Mouse (Mus musculus): ENCODE data around the gene Asnsd1.
A peak's percentile ranks its signal among the peaks of the same experiment; 100 is the strongest.
"Not testable (repeated sequence)": the region's sequence is repeated elsewhere in the genome, so short reads cannot be mapped to it uniquely, and the experiment has no call there.

Asnsd1 gene

DNA sequence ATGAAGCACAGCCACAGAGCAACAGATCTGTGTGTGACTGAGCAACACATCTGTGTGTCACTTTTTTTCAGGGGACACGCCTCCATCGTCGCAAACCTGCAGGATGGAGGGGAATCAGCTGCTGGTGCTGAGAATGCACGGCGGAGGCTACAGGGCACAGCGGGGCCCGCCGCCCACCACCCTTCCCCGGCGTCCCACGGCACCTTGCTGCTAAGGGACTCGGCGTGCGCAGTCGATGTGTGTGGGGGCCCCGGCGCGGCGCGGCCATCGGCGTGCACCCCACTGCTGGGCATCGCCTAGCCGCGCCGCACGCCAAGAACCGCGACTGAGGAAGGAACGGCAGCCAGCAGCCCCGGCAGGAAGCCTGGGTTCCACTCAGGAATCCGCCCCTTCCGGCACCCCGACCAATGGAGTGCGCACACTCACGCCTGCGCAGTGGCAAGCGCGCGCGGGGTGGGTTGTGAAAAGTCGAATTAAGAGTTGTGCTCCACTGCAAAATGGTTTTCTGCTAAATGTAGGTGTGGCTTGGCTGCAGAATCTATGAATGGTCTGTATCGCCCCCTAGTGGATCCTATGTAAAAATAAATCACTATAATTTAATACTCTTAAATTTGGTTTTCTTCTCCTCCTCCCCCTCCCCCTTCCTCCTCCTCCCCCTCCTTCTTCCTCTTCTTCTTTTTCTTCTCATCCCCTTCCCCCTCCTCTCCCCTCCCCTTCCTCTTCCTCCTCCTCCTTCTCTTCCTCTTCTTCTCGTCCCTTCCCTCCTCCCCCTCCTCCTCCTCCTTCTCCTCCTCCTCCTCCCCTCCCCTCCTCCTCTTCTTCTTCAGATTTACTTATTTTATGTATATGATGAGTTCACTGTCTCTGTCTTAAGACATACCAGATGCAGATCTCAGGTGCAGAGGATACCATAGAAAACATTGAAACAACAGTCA lies at the start of gene Asnsd1, which contains the start of the genes Asdurf and Gm28551:
TSS of gene Asnsd1 (minus strand) at position 426 of the 935 bp plus-strand sequence.
TSS of gene Asdurf (minus strand) at position 293 of the 935 bp plus-strand sequence.
TSS of gene Gm28551 (minus strand) at position 341 of the 935 bp plus-strand sequence.
- DNase-seq, result peak; percentile 97 to 98

DNA sequence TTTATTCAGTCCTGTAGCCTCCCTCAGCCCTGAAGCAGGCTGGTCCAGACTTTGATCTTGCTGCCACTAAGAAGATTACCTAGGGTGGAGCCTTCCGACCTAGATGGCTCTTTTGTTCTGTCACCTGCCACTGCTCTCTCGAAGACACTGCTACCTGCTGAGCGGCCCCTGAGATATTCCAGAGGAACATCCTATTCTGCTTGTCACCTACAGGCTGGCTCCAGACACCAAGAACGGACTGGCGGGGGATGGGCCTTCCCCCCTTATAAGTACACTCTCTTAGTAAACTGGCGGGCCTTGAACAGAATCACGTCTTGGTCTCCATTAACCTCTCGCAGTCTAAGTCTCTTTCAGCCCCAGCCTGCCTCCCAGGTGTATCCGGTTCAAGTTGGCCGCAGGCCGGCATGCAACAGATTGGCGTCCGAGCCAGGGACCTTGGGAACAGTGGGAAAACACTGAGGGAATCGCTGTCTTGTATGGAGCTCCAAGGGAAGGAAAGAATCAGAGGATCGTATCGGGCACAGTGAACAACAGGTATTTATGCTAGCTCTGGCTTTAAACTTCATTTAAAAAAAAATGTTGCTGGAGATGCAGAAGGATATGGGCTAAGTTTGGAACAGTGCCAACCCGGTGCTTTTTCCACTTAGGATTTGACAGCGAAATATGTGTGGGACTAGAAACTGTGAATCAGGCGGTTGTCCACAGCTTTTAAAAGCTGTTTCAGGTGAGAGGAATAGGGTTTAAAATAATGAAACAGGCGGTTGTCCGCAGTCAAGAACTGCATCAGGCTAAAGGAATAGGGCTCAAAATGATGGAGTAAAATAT lies 41.6 kb upstream of the Asnsd1 start:
- peak; percentile 31 to 50 for DNase-seq

DNA sequence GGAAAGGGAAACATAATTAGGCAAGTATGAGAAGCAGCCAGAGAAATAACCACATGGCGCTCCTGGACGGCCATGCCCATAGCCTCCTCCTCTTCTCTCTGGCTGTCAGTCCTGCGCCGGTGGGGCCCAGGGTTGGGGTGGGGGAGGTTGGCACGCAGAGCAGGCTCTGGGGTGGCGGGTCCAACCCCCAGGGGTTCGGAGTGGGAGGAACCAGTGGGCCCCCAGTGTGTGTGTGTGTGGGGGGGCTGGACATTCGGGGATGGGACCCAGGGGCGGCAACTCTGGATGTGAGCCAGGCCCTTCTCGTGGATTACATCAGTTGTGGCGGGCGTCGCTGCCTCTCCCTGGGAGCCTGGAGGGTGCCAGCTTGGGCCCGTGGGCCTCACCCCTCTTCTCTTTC lies 36.2 kb upstream of the Asnsd1 start:
- DNase-seq, result peak; percentile 3 to 20

DNA sequence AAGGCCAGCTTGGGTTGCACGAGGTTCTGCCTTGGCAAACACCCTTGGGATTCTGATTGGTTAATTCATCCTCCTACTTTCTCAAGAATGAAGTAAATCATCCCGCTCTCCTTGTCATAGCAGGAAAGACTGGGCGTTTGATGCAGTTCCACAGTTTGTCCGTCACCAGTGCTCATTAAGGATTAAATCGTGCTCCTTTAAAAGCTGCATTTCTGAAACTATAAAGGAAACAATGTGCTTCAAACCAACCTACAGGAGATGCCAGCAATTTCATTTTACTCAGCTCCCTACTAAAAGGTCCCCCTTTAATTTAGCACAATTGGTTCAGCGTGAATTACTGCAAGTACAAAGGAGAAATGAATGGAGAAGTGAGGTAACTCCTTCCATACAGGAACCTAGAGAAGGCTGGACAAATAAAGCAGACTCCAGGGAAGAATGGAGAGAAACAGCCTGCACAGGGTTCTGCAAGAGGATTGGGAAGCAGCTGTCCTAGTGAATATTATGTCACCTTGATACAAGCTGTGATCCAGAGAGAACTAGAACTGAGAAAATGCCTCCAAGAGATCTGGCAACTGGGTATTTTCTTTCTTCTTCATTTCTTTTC lies 31.6 kb upstream of the Asnsd1 start:
- DNase-seq, result no peak

DNA sequence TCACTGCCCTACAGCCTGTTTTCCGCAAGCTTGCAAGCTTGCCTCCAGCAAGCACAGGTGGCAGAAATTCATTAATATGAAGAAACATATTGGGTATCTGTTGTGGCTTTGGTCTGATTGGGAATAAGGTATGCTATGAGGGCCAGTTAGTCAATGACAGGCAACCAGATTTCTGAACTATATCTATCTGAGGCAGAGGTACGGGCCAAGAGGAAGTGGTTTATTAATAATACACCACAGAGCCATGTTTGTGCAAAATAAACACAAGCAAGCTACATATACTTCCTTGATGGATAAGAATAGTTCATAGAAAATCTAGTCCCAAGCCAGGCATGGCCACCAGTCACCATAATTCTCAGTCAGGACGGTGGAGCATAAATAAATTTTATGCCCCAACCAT lies 25.2 kb upstream of the Asnsd1 start:
- no peak for DNase-seq

DNA sequence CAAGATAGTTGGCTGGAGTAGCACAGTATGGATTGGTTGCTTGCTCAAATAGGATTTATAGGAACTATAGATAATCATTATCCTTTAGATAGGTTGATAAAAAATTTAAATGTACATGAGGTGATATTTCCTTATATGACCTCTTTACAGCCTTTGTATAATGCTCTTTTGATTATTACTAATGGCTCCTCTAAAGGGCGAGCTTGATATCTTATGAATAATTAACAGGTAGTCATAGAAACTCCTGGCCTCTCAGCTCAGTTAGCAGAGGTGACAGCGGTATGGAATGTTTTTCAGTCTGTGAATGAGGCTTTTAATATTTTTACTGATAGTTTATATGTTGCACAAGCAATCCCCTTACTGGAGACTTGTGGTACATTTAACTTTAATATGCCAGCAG lies 23.4 kb upstream of the Asnsd1 start:
- not testable (repeated sequence) for DNase-seq

DNA sequence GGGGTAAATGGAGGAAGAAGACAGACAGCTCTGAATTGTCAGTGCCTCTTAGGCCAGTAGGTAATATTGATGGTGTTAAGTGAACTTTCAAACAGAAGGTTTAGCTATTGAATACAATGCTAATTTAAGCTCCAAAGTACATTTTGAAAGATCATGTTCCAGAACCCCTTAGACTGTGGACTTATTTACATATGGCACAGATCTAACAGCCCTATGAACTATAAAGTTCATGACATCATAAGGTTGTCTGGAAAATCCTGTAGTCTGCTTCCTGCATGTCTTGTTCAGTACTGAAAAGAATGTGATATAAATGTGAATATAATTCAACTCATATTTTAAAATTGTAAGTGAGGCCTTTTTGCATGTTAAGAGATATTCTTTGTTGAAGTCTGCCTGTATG lies 6.4 kb upstream of the Asnsd1 start:
- no peak for DNase-seq

DNA sequence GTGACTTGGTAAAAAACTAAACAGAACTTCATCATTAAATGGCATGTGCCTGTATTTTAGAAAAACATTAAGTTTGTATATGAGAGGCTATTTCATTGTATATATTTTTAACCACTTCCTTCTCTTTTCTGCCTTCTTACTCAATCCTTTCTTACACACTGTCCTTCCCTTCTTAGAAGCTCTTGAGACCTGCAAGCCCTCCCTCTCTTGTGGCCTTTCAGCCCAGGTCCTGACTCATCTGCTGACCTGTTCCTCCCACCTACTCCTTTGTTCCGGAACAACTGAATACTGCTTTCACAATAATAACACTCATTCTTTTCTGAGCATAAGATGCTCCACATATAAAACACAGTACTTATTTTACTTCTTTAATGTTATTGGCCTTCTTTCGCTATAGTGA lies 11.5 kb downstream of the Asnsd1 start:
- no peak for DNase-seq

DNA sequence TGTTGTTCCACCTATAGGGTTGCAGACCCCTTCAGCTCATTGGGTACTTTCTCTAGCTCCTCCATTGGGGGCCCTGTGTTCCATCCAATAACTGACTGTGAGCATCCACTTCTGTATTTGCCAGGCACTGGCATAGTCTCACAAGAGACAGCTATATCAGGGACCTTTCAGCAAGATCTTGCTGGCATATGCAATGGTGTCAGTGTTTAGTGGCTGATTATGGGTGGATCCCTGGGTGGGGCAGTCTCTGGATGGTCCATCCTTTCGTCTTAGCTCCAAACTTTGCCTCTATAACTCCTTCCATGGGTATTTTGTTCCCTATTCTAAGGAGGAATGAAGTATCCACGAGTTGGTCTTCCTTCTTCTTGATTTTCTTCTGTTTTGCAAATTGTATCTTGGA lies 15.1 kb downstream of the Asnsd1 start:
- not testable (repeated sequence) for DNase-seq

DNA sequence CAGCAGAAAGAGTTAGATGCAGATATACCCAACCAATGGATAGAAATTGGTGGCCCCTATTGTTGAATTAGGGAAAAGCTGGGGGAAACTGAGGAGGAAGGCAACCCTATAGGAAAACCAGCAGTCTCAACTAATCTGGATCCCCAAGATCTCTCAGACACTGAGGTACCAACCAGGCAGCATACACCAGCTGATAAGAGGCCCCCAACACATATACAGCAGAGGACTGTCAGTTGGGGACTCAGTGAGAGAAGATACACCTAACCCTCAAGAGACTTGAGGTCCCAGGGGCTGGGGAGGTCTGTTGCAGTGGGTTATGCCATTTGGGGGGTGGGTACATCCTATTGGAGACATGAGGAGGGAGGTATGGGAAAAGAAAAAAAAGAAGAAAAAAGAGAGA lies 17.1 kb downstream of the Asnsd1 start:
- no peak for DNase-seq

DNA sequence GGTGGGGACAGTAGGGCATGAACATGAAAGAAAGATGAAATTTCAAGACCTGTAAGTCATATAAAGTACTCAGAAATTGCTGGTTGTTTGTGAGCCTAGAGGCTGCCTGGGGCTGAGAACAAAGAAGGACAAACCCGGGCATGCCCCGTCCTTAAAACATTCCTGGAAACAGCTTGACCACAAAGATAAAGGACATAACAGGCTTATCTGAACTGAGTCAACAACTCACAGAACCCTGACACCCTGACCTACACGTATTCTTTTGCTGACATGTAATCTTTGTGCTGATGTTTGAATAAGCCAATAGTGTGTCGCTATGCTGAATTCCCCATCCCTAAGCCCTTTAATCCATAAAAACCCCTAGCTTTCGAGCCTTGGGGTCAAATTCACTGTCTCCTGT lies 19.0 kb downstream of the Asnsd1 start:
- DNase-seq, result not testable (repeated sequence)

DNA sequence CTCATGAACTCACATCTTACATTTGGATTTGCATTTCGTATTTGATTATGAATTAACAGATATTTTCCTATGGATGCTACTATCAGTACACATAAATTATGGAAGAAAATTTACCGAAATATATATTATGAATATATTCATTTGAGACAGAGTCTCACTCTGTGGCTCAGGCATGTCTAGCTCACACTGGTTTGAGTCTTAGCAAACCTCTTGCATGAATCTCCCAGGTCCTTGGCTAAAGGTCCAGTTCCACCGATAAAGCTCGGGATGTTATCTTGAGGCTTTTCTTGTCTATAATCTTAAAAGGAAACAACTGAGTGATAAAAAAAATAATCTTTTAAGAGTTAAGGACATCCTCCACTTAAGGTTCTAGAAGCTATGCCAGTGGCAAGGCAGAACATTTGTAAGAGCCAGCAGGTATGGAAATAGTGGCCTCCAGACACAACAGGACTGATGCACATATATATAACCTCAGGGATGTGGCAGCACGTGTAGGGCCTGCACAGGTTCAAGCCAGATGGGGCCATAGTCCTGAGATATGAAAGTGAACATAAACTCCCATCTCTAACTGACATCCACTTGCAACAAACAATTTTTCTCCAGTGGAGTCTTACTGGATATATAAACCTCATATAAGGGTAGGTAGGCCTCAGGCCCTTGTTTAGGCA lies 27.6 kb downstream of the Asnsd1 start:
- DNase-seq, result no peak

DNA sequence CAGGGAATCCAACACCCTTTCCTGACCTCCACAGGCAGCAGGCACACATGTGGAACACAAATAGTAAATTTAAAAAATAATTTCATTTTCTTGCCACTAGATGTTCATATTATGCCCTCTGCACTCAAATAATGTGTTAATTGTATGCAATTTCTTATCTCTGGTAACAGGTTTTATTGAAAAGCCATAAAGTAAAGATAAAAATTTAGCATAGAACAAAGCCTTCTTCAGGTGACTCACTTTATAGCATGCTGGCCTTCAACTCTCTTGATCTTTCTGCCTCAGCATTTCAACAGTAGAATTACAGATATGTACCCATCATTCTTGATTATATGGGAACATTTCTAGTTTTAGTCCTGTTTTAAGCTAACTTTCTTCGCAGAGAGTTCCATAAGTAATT lies 28.3 kb downstream of the Asnsd1 start:
- no peak for DNase-seq

DNA sequence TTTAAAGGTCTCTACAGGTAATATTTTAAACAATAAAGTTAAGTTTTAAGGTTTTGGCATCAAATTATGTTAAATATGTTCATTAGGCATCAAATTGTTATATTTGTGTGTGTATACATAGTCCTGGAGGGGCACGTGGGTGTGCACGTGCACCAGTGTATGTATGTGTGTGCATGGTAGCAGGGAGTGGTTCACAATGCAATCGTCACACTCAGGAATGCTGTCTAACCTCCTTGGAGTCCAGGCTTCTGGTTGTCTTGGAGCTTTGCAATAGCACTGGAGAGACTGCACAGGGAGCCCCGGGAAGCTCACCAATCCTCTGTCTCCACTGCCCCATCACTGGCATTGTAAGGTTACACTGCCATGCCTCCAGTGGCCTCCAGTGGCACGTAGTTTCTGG lies 29.3 kb downstream of the Asnsd1 start:
- no peak for DNase-seq

DNA sequence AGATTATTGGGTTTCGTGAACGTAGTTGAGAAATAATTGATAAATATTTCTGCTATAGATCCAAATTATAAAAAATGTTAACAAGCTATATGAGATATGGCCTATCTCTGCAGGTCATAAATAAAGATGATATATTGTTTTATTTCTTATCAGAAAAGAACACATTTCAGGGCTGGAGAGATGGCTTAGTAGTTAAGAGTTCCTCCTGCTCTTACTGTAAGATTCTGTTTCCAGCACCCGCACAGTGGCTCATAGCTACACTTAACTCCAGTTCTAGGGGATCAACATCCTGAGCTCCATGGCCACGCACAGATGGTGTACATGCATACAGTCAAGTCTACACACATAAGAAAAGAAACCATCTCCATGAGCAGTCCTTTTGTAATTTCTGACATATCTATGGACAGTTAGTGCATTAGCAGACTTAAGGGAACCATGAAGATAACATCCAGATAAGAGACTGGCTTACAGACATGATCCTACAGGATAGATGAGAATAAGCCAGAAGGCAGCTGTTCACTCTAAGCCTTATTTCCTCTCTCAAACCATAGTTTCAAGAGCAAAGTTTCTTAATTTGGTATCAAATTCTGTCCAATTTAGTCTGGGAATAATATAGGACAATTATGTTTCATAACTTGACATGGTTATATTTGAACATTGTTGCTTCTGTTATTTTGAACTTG lies 30.7 kb downstream of the Asnsd1 start:
- DNase-seq, result no peak

DNA sequence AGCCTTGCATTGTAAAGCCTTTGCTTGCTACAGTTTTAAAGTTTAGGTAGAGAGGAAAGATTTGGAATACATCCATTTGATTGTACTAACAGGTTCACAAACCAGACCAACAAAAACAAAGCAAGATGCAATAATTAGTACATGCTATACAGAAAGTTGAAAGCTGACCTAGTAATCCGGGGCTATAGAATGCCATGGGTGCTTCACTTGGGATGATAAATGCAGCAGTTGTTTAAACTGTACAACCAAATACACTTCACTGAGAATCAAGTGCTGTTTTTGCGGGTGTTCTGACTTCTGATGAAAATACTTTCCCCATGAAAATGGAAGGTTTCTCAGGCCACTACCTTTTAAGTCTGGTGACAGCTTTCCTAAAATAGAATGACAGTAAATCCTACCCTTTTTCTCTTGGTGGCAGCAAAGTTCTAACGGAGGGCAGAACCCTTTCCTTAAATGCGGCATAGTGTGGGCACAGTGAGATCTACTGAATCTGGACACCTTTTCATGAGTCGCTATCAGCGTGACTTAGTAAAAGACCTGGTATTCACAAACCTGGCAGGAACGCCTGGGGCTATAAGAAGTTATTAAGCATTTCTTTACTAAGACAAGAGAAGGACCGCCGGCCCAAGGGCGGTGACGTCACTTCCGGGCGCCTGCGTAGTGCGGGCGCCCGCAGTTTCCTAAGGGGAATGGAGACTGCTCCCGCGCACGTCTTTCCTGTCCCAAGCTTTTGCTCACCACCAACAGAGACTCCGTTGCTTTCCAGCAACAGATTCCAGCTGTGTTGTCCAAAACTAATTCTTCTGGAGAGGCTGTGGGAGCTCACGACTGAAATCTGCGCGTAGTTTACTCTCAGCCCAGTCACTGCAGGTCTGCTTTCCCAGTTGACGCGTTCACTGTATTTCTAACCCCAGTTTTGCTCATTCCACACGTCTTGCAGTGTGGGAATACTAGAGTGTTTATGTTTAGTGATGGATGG lies 39.3 kb downstream of the Asnsd1 start, which contains the start of gene Osgepl1:
TSS of gene Osgepl1 (plus strand) at position 636 of the 979 bp plus-strand sequence.
- peak; percentile 90 to 92 for DNase-seq

DNA sequence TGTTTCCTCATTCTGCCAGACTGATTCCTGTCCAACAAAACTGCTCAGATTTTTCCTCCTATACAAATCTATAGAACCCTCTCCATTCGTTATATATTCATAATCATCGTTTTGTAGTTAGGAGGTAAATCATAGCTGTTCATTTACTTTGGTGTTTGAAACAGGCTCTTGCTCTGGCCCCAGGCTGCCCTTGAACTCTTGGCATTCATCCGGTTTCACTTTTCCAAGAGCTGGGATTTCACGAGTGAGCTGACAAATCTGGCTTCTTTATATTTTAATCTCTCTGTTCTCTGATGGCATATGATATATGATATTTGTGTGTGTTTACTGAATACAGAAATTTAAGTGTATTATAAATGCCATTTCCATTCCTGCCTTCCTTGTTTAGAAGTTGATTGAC lies 52.0 kb downstream of the Asnsd1 start:
- no peak for DNase-seq

DNA sequence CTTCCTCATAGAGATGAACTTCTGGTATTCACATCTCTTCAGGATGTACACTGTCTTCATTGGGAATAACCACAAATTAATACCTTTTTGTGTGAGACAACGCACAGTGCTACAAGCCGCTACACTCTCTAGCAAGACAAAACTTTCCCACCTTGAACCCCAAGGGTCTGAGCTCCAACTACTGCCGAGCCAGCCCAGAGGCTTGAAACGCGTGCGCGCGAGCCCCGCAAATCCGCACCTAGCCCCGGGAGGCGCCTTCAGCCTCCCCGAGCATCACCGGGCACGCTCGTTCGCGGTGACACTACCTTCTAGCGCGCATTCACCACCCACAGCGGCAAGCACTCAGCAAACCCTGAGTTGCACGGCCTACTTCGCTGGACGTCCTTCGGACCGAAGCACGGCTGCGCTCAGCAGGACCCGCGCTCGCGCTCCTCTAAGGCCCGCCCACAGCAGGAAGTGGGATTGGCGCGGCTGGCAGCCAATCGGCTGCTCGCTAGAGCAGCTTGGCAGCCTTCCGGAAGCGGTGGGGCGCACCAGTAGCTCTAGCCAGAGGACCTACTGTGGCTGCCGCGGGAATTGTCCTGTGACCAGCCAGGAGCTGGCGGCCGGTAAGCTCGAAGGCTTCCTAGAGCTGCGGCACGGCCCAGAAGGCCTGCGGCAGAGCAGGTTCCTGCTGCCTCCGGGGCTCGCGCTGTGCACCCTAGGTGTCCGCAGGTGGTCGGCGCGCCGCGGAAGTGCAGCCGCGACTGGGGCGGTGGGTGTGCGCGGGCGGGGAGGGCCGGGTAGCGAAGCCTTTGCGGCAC lies 55.8 kb downstream of the Asnsd1 start, which contains the start of the genes Pms1, Ormdl1 and Gm28778:
TSS of gene Pms1 (minus strand) at position 438 of the 803 bp plus-strand sequence.
TSS of gene Ormdl1 (plus strand) at position 515 of the 803 bp plus-strand sequence.
TSS of gene Gm28778 (plus strand) at position 531 of the 803 bp plus-strand sequence.
- DNase-seq, result peak; percentile 97 to 98
